Mouse (Mus musculus) limb, embryonic 14.5 days (tissue): ENCODE results near the gene Gng5. TPM values are rescaled to one million over a fixed set of nuclear protein-coding genes. Genes with fewer than 3 reads are reported as not detected.

ENCODE experiments used
- ATAC-seq: fragments of 200-750 bp; cut with Nextera tagmentation; 2 replicates; pipeline ENCODE4 v1.8.0; 2017; ENCODE audit warnings: low read depth, moderate number of reproducible peaks, moderate TSS enrichment; ENCODE audit not compliant: low FRiP score
- DNase-seq: peaks from one replicate; pipeline ENCODE4 v3.0.0-alpha.2; 2015; ENCODE audit warnings: low spot score
- H3K27ac ChIP-seq: fragments of 300-500 bp; sonication (generic); replicated peaks from 2 replicates; pipeline ENCODE4 v1.5.1; 2014; ENCODE audit warnings: low read depth, mild to moderate bottlenecking, low read length, moderate library complexity, mixed read lengths
- H3K27me3 ChIP-seq: fragments of 300-500 bp; sonication (generic); 2 replicates; pipeline ENCODE4 v1.6.1; 2014; ENCODE audit warnings: low read length, mixed read lengths; ENCODE audit not compliant: control insufficient read depth, insufficient read depth
- H3K36me3 ChIP-seq: fragments of 300-500 bp; sonication (generic); 2 replicates; pipeline ENCODE4 v1.6.1; 2014; ENCODE audit warnings: mild to moderate bottlenecking, low read length, moderate library complexity, mixed read lengths; ENCODE audit not compliant: control insufficient read depth, insufficient read depth
- H3K4me1 ChIP-seq: fragments of 300-500 bp; sonication (generic); 2 replicates; pipeline ENCODE4 v1.6.1; 2014; ENCODE audit warnings: antibody characterized with exemption, low read length, mixed read lengths; ENCODE audit not compliant: control insufficient read depth, insufficient read depth
- H3K4me2 ChIP-seq: fragments of 300-500 bp; sonication (generic); replicated peaks from 2 replicates; pipeline ENCODE4 v1.6.1; 2014; ENCODE audit warnings: low read depth, mild to moderate bottlenecking, low read length, moderate library complexity; ENCODE audit not compliant: severe bottlenecking
- H3K4me3 ChIP-seq: fragments of 300-500 bp; sonication (generic); replicated peaks from 2 replicates; pipeline ENCODE4 v1.5.1; 2014; ENCODE audit warnings: low read length
- H3K9ac ChIP-seq: fragments of 300-500 bp; sonication (generic); 2 replicates; pipeline ENCODE4 v1.6.1; 2014; ENCODE audit warnings: mild to moderate bottlenecking, low read depth, low read length, moderate library complexity; ENCODE audit not compliant: severe bottlenecking
- H3K9me3 ChIP-seq: fragments of 300-500 bp; sonication (generic); 2 replicates; pipeline ENCODE4 v1.6.1; 2016; ENCODE audit warnings: low read length; ENCODE audit not compliant: control insufficient read depth
- POLR2A ChIP-seq: fragments of 200-500 bp; IDR thresholded peaks from 2 replicates; pipeline ENCODE4 v1.8.0; 2012; ENCODE audit warnings: inconsistent platforms, mild to moderate bottlenecking, moderate library complexity, borderline replicate concordance; ENCODE audit not compliant: insufficient read depth, insufficient read length; ENCODE audit errors: extremely low read depth
- WGBS: fragments of 180-500 bp; shearing (Covaris S2); extraction: QIAGEN DNeasy Blood & Tissue Kit; methylation state at CpG from one replicate; pipeline ENCODE4 v1.1.7; 2014; 5-methylcytosine and 5-hydroxymethylcytosine counted together
- polyA plus RNA-seq, 2 experiments: library from polyadenylated mRNA; depleted of rRNA in 1 of 2; stranded (reverse) in 1 of 2; unstranded in 1 of 2; fragments of >200 nt; fragmentation: Nextera tagmentation in 1 of 2; extraction: Ambion mirVana in 1 of 2; gene quantifications; 2 replicates each; pipeline versions ENCODE4 v1.2.1 to v1.2.3; 2012 to 2014

The Gng5 gene
- polyA plus RNA-seq, 2 experiments = 385 to 880 TPM

DNA sequence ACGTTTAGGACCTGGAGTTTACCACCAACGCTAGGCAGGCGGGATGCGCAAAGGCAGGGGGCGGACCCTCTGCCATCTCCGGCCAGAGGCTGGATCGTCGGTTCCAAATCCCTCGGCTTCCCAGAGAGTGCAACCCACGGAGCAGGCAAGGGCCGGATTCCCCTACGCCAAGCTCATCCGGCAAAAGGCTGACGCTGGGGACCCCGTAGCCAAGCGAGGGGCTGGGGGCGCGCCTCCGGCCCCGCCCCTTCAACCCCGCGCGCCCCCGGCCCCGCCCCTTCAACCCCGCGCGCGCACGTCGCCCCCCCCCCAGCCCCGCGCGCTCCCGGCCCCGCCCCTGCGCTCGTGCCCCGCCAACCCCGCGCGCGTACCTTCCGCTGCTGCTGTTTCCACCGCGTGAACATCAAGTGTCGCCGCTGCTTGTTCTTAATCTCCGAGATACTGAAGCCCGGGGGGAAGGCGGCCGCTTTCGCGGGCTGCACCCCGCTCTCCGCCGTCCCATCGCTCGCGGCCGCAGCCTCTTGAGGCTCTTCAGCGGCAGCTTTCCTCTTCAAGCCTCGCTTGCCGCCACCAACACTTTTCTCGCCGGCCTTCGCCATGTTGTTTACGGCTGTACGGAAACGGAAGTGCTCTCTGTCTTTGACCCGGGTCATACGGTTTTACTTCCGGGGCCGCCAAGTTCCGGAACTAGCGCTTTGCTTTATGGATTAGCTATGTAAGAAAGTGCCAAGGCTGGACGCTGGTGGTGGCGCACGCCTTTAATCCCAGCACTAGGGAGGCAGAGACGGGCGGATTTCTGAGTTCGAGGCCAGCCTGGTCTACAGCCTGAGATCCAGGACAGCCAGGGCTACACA lies 21.4 kb downstream of the Gng5 start, which contains the start of gene Rpf1:
Gene Rpf1 (minus strand): TSS at position 632 of the 854 bp plus-strand sequence.
- ATAC-seq (peak; percentile 97), DNase-seq (peak; percentile 93)
- no peaks in the 10 kb centered on the region for H3K27me3 ChIP-seq
- peak within 1 kb of the TSS; percentile 87 for H3K4me3 ChIP-seq
- peak within 1 kb of the TSS; percentile 97 for H3K27ac ChIP-seq
- H3K4me1 ChIP-seq = no peaks in the 10 kb centered on the region
- H3K9ac ChIP-seq = peak within 1 kb of the TSS; percentile 90
- TF ChIP-seq POLR2A = peak; percentile 75; the same call in 1 of the 2 replicates
- H3K4me2 ChIP-seq = peak within 1 kb of the TSS; percentile 71
- no peaks in the 10 kb centered on the region for H3K9me3 ChIP-seq
- H3K36me3 ChIP-seq = peaks cover 19% of the 10 kb centered on the region
- under 1% methylated on average over 40 of the region's 82 CpGs for WGBS

DNA sequence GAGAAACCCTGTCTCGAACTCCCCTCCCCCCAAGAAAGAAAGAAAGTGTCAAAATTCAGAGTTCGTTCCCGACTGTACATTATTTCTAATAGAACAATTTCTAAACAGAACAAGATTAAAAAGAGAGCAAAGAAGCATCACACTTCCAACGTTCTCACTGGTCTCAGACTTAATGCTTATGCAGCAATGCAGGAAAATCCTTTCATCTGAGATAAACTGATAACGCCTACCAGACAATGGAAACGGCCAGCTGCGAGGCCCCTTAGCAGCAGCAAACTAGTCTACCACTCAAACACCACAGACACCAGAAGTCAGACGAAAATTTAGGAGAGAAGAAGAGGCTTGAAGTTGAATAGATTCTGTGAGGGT lies 22.0 kb downstream of the Gng5 start:
- no peak for ATAC-seq
- peaks cover 19% of the 10 kb centered on the region for H3K36me3 ChIP-seq

DNA sequence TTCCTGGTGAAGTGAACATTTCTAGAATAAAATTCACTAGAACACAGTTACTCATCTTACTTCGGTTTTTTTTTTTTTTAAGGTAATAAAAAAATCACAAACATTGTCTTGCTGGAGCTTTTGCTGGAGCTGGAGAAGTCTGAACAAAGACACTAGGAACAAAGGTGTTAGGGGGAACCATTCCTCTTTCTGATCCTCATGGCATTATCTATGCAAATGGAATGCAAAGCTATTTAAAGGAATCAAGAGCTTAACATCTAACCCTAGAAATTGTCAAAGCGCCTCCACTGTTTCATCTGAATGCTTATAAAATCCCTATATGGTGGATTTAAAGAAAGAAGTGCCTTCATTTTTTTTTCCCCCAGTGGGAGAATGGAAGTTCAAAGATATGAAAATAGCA lies 28.7 kb downstream of the Gng5 start:
- no peak for TF ChIP-seq POLR2A
- Histone ChIP-seq H3K27me3 (no peaks in the 10 kb centered on the region), H3K9me3 (no peaks in the 10 kb centered on the region), H3K4me1 (no peaks in the 10 kb centered on the region), H3K9ac (no peak overlapping the region), H3K27ac (no peak overlapping the region), H3K4me3 (no peak overlapping the region), H3K4me2 (no peak overlapping the region), H3K36me3 (no peaks in the 10 kb centered on the region)
- DNase-seq = no peak
- no peak for ATAC-seq
- WGBS = 48% methylated on average over 2 of the region's 2 CpGs

More for the DNA sequence above, 22.0 kb downstream of the Gng5 start:
- no peaks in the 10 kb centered on the region for H3K9me3 ChIP-seq
- H3K4me2 ChIP-seq = peak overlapping the region; percentile 71
- no peaks in the 10 kb centered on the region for H3K27me3 ChIP-seq
- no peaks in the 10 kb centered on the region for H3K4me1 ChIP-seq
- H3K4me3 ChIP-seq = peak overlapping the region; percentile 87
- WGBS = 17% methylated on average over 8 of the region's 8 CpGs
- H3K27ac ChIP-seq = peak overlapping the region; percentile 97
- no peak for DNase-seq
- no peak for TF ChIP-seq POLR2A
- peak overlapping the region; percentile 90 for H3K9ac ChIP-seq

DNA sequence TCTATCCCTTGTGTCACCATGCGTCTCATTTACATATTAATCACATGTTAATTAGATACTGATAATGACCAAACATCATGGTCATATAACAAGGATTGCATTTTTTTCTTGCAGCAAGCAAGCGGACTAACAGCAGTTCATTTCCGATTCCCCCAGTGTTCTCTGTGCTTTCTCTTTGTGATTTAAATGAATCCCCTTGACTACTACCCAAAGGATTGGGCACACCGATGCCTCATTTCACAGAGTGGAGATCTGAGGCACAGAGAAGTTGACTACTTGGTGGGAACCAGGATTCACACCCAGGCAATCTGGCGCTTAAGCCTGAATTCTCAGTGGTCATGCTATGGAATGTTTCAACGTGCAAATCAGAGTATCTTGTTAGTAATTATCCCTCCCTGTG lies 35.4 kb downstream of the Gng5 start:
- Histone ChIP-seq H3K4me2 (no peak overlapping the region), H3K9ac (no peak overlapping the region), H3K27ac (no peak overlapping the region), H3K36me3 (no peaks in the 10 kb centered on the region), H3K9me3 (no peaks in the 10 kb centered on the region), H3K4me3 (no peak overlapping the region), H3K27me3 (no peaks in the 10 kb centered on the region), H3K4me1 (no peaks in the 10 kb centered on the region)
- TF ChIP-seq POLR2A = no peak
- DNase-seq (no peak), ATAC-seq (no peak)
- 62% methylated on average over 6 of the region's 6 CpGs for WGBS

DNA sequence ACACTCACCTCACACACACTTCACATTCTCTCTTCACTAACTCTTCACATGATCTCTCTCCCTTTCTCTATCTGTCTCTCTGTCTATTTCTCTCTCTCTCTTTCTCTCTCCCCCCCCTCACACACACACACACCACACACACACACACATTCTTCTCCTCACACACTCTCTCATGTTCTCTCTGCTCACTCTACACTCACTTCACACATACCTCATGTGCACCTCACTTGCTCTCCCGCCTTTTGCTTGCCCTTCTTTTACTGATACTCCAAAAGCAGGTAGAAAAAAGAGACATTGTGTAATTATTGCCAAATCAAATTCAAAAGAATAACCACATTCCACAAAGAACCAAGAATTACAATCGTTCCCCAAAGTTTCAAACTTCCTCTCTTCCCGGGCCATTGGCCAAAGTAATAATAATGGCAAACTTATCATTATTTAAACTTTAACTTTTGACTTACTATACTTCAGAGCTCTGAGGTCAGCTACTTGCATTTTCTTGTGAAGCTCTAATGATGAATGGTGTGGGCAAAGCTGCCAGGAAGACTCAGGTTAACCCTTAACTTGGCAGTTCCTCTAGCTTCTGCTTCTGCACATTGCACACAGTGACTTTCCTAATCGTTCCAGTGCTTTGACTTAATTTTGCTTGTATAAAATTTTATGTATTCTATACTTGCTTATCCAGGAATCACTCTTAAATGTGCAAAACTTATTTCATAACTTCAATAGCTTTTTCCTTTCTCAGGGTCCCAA lies 41.1 kb downstream of the Gng5 start:
- Histone ChIP-seq H3K4me1 (no peaks in the 10 kb centered on the region), H3K36me3 (no peaks in the 10 kb centered on the region), H3K27me3 (no peaks in the 10 kb centered on the region), H3K4me2 (no peak overlapping the region), H3K9ac (no peak overlapping the region), H3K27ac (no peak overlapping the region), H3K9me3 (no peaks in the 10 kb centered on the region), H3K4me3 (no peak overlapping the region)
- ATAC-seq (no peak), DNase-seq (no peak)
- TF ChIP-seq POLR2A = no peak
- WGBS = 69% methylated on average over 4 of the region's 4 CpGs
